Mouse (Mus musculus) heart, adult 8-10 months (tissue): ENCODE data around the gene Gm20388. TPM values are rescaled to one million over a fixed set of nuclear protein-coding genes. Genes with fewer than 3 reads are reported as not detected.
A peak's percentile ranks its signal among the peaks of the same experiment; 100 is the strongest.

Source experiments
- DNase-seq: peaks from one replicate; pipeline ENCODE4 v3.0.0; 2022; ENCODE audit warnings: low spot score
- total RNA-seq, 4 experiments: library from RNA; stranded (reverse); gene quantifications; 2 replicates each; pipeline ENCODE4 v1.2.4; 2022

Gm20388 gene
- total RNA-seq, 4 experiments from 2014 or later = 4.2 to 6.7 TPM; not detected in 2

GRCm38 (mm10) chr8:120201351-120201750 is 290.7 kb downstream of the Gm20388 start:
- DNase-seq = no peak

GRCm38 (mm10) chr8:120202546-120202945 is 291.9 kb downstream of the Gm20388 start:
- no peak for DNase-seq

- peak; percentile 72 for DNase-seq
Measured at GRCm38 (mm10) chr8:120204736-120205360, 294.2 kb downstream of the Gm20388 start.

GRCm38 (mm10) chr8:120205916-120206315 is 295.3 kb downstream of the Gm20388 start:
- DNase-seq = no peak

GRCm38 (mm10) chr8:120207364-120207763 is 296.7 kb downstream of the Gm20388 start:
- no peak for DNase-seq

- no peak for DNase-seq
Measured at GRCm38 (mm10) chr8:120208113-120208512, 297.5 kb downstream of the Gm20388 start.

- no peak for DNase-seq
Measured at GRCm38 (mm10) chr8:120211345-120211744, 300.7 kb downstream of the Gm20388 start.

GRCm38 (mm10) chr8:120212596-120212995 is 302.0 kb downstream of the Gm20388 start:
- DNase-seq = no peak

GRCm38 (mm10) chr8:120213229-120213628 is 302.6 kb downstream of the Gm20388 start:
- DNase-seq = no peak

- DNase-seq = peak; percentile 75
Measured at GRCm38 (mm10) chr8:120213939-120214338, 303.3 kb downstream of the Gm20388 start.

- DNase-seq = no peak
Measured at GRCm38 (mm10) chr8:120215416-120216141, 304.9 kb downstream of the Gm20388 start.

GRCm38 (mm10) chr8:120216855-120217830 is 306.5 kb downstream of the Gm20388 start:
- no peak for DNase-seq

GRCm38 (mm10) chr8:120222548-120222947 is 311.9 kb downstream of the Gm20388 start:
- no peak for DNase-seq

GRCm38 (mm10) chr8:120224521-120225420 is 314.1 kb downstream of the Gm20388 start:
- DNase-seq = no peak

GRCm38 (mm10) chr8:120225421-120226151 is 314.9 kb downstream of the Gm20388 start:
- DNase-seq = no peak

GRCm38 (mm10) chr8:120226700-120227577 is 316.3 kb downstream of the Gm20388 start:
- DNase-seq = no peak

GRCm38 (mm10) chr8:120227578-120227876 is 316.9 kb downstream of the Gm20388 start:
- no peak for DNase-seq

- peak; percentile 83 for DNase-seq
Measured at GRCm38 (mm10) chr8:120227891-120228591, 317.4 kb downstream of the Gm20388 start, which contains the start of gene Gse1. Gene Gse1 (plus strand): TSS chr8:120228456.
